Mouse (Mus musculus) mouse trophoblast stem cell (cell line): Measurements from ENCODE around the gene Nsmce1.

Experiments used
- in situ Hi-C, 2 experiments: fragments of 300-500 bp; cut with MseI, MboI; formaldehyde crosslinking; loops; 2 replicates in 1 of 2; 3 replicates in 1 of 2; pipeline ENCODE4 v1.15.1; 2025

Nsmce1 gene

GRCm38 (mm10) chr7:125490947-125491735 is at the start of gene Nsmce1:
TSS of gene Nsmce1 (minus strand) at chr7:125491596.
- in situ Hi-C loops = no loop called here

- in situ Hi-C loops = no loop called here
These were observed 49.6 kb upstream of the Nsmce1 start for GRCm38 (mm10) chr7:125541026-125541425.

- in situ Hi-C loops = no loop called here
These were observed 48.0 kb upstream of the Nsmce1 start for GRCm38 (mm10) chr7:125539351-125539750.

- in situ Hi-C loops = no loop called here
These were observed 36.6 kb upstream of the Nsmce1 start for GRCm38 (mm10) chr7:125527901-125528580.

GRCm38 (mm10) chr7:125527186-125527585 is 35.8 kb upstream of the Nsmce1 start:
- in situ Hi-C loops = no loop called here

- in situ Hi-C loops = no loop called here
These were observed 31.7 kb upstream of the Nsmce1 start for GRCm38 (mm10) chr7:125523051-125523450.

GRCm38 (mm10) chr7:125519715-125520114 is 28.3 kb upstream of the Nsmce1 start:
- in situ Hi-C loops = no loop called here

GRCm38 (mm10) chr7:125517470-125517869 is 26.1 kb upstream of the Nsmce1 start:
- in situ Hi-C loops = no loop called here

- in situ Hi-C loops = no loop called here
These were observed 25.3 kb upstream of the Nsmce1 start for GRCm38 (mm10) chr7:125516723-125517122.

- in situ Hi-C loops = no loop called here
These were observed 23.9 kb upstream of the Nsmce1 start for GRCm38 (mm10) chr7:125515081-125515853.

GRCm38 (mm10) chr7:125511852-125512251 is 20.5 kb upstream of the Nsmce1 start:
- in situ Hi-C loops = no loop called here

- in situ Hi-C loops = no loop called here
These were observed 20.0 kb upstream of the Nsmce1 start for GRCm38 (mm10) chr7:125511432-125511831.

- in situ Hi-C loops = no loop called here
These were observed 15.9 kb upstream of the Nsmce1 start for GRCm38 (mm10) chr7:125507279-125507678.

GRCm38 (mm10) chr7:125505568-125505967 is 14.2 kb upstream of the Nsmce1 start:
- in situ Hi-C loops = no loop called here

- in situ Hi-C loops = no loop called here
These were observed 13.2 kb upstream of the Nsmce1 start for GRCm38 (mm10) chr7:125504618-125505017.

GRCm38 (mm10) chr7:125503374-125504092 is 12.1 kb upstream of the Nsmce1 start:
- in situ Hi-C loops = no loop called here

- in situ Hi-C loops = no loop called here
These were observed 9.5 kb upstream of the Nsmce1 start for GRCm38 (mm10) chr7:125500879-125501278.

GRCm38 (mm10) chr7:125499927-125500868 is 8.8 kb upstream of the Nsmce1 start:
- in situ Hi-C loops = no loop called here

- in situ Hi-C loops = no loop called here
These were observed 4.6 kb upstream of the Nsmce1 start for GRCm38 (mm10) chr7:125495864-125496440.

GRCm38 (mm10) chr7:125492551-125492950 is 1.2 kb upstream of the Nsmce1 start:
- in situ Hi-C loops = no loop called here
